Mouse (Mus musculus): ENCODE data around the gene Ptpn18. TPM values are rescaled to one million over a fixed set of nuclear protein-coding genes. Genes with fewer than 3 reads are reported as not detected.
"Not testable (repeated sequence)": the region's sequence is repeated elsewhere in the genome, so short reads cannot be mapped to it uniquely, and the experiment has no call there.

Ptpn18 gene
- polyA plus RNA-seq, 1 experiment from 2014 or later, result 18.2 TPM

DNA sequence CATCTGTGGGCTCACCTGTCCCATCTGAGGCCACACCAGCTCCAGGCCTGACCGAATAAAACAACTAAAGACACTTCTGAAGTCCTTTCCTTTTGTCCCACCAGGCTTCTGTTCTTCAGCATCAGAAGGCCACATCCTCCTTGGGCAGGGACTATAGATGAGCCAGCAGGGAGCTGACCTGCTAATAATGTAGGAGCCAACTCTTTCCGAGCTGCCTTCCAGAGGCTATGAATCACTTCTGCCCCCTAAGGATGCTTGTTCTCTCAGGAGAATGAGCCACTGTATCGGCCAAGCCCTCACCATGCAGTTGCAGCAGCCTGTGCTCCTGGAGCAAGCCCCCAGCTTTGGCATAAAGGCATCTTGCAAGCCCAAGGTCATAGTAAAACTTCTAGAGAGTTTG lies 43.4 kb downstream of the Ptpn18 start:
- no peaks in the 10 kb centered on the region for H3K9me3 ChIP-seq (replicated peaks)
- 47% methylated on average over 3 of the region's 3 CpGs for WGBS
- H3K27ac ChIP-seq, result no peak overlapping the region
- no peak overlapping the region for H3K4me3 ChIP-seq (replicated peaks)
- no peaks in the 10 kb centered on the region for H3K36me3 ChIP-seq
- no peak overlapping the region for H3K4me2 ChIP-seq
- ATAC-seq (replicated peaks; ENCODE audit: low FRiP score), result no peak
- H3K9ac ChIP-seq, result no peak overlapping the region
- 0 out of 2 replicates have a peak, but pooled peaks cover 3% of the 10 kb centered on the region for H3K4me1 ChIP-seq
- H3K27me3 ChIP-seq, result no peaks in the 10 kb centered on the region

DNA sequence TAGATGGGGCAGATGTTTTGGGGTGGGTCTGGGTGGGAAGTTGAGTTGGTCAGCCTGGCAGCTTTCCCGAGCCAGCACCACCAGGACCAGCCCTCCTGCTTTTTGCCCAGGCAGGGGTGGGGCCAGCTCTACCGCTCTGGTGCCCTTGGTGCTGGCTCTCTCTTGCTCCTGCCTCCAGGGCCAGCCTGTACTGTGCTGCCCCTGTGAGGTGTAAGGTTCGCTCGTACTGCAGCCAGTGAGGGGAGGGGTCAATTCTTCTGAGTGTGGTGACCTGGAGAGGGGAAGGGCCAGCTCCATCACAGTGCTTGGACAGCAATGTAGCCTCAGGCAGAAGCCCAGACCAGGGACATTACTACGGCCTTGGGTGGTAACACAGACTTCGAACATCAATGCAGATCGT lies 45.7 kb downstream of the Ptpn18 start:
- no peaks in the 10 kb centered on the region for H3K9me3 ChIP-seq (replicated peaks)
- peak; percentile 73 for ATAC-seq (replicated peaks; ENCODE audit: low FRiP score)
- H3K4me2 ChIP-seq, result no peak overlapping the region
- no peak overlapping the region for H3K9ac ChIP-seq
- H3K4me3 ChIP-seq (replicated peaks), result no peak overlapping the region
- 44% methylated on average over 7 of the region's 7 CpGs for WGBS
- H3K36me3 ChIP-seq, result no peaks in the 10 kb centered on the region
- no peak overlapping the region for H3K27ac ChIP-seq
- H3K4me1 ChIP-seq, result peaks cover 7% of the 10 kb centered on the region; the same call in 1 of the 2 replicates
- no peaks in the 10 kb centered on the region for H3K27me3 ChIP-seq

DNA sequence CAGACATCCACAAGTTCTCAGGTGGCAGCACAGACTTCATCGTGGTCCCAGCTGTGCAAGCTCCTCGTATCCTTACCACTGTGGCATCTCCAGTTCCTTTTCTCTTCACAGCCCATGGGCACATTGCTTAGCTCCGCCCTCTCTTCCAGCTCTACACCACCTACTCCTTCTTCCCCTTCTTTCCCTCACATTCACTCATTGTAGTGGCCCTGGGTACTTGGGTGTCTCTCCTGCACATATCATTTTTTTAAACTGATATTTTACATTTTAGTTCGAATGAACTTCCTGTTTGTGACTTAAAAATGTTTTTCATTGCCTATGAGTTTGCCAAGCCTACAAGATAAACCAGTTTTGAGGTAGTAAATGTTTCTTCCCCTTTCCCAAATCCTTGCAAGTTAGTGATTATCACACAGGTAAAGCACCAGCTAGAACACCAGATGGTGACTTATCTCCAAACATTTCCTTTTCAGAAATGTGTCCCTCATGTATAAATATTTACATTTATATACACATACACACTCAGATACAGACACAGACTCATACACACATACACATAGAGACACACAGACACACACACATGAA lies 46.5 kb downstream of the Ptpn18 start:
- H3K4me1 ChIP-seq, result peaks cover 12% of the 10 kb centered on the region; the same call in 1 of the 2 replicates
- no peak for ATAC-seq (replicated peaks; ENCODE audit: low FRiP score)

DNA sequence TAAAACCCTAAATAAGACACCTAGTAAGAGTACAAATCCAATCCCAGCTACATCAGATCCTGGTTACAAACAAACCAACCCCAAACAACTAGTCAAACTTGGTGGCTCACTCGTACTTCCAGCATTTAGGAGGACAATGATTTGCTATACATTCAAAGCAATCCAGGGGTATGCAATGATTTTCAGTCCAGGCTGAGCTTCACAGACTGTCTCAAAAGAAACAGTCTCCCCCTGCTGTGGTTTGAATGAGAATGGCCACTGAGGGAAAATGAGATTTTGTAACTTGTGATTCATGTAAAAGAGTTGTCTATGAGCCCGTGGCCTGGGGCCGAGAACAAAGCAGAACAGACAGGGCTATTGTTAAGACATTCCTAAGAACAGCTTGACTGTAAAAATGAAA lies 48.4 kb downstream of the Ptpn18 start:
- ATAC-seq (replicated peaks; ENCODE audit: low FRiP score), result no peak
- Histone ChIP-seq H3K36me3 (no peaks in the 10 kb centered on the region), H3K4me2 (no peak overlapping the region), H3K4me3 (replicated peaks) (no peak overlapping the region), H3K9ac (no peak overlapping the region), H3K9me3 (replicated peaks) (no peaks in the 10 kb centered on the region), H3K4me1 (peaks cover 13% of the 10 kb centered on the region; the same call in 1 of the 2 replicates), H3K27me3 (no peaks in the 10 kb centered on the region), H3K27ac (no peak overlapping the region)
- WGBS, result 82% methylated on average over 3 of the region's 3 CpGs

More for the DNA sequence above, 46.5 kb downstream of the Ptpn18 start:
- Histone ChIP-seq H3K27me3 (no peaks in the 10 kb centered on the region), H3K9me3 (replicated peaks) (no peaks in the 10 kb centered on the region), H3K4me3 (replicated peaks) (no peak overlapping the region), H3K36me3 (no peaks in the 10 kb centered on the region), H3K4me2 (no peak overlapping the region), H3K9ac (no peak overlapping the region), H3K27ac (no peak overlapping the region)
- 69% methylated on average over 4 of the region's 4 CpGs for WGBS

DNA sequence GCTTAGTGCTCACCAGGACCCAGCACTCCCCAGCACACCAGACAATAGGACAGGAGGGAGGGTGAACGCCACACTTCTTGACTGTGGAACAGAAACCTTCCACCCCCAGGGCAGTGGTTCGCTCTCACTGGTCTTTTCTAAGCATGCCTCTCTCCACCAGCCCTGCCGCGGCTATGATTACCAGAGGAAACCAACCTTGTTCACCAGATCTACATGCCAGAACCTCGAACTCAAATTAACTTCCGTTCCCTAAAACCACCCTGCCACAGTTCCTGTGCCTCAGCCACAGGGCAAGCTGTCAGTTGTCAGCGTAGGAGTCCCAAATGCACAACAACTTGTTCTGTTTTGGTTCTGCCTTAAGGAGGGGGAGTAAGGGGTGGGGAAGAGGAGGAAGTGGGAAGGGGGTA lies 51.0 kb downstream of the Ptpn18 start:
- WGBS, result 3% methylated on average over 7 of the region's 7 CpGs

DNA sequence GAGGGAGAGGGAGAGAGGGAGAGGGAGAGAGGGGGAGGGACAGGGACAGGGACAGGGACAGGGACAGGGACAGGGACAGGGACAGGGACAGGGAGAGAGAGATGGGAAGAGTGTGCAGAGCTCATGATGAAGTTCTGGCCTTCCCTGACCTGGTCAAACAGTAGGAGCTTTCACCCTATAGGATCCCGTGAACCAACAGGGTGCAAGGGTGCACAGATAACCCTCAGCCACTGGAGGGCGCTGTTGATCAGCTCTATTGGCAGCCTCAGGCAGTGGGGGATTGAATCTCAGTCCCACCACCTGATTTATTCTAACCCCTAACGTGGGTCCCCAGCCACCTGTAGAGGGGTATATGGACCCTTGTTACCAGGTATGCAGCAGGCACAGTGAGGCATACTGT lies 51.5 kb downstream of the Ptpn18 start:
- Histone ChIP-seq H3K4me3 (replicated peaks) (no peak overlapping the region), H3K4me1 (peaks cover 10% of the 10 kb centered on the region; the same call in 1 of the 2 replicates), H3K27ac (no peak overlapping the region), H3K4me2 (no peak overlapping the region), H3K36me3 (no peaks in the 10 kb centered on the region), H3K9ac (no peak overlapping the region), H3K27me3 (no peaks in the 10 kb centered on the region), H3K9me3 (replicated peaks) (no peaks in the 10 kb centered on the region)
- ATAC-seq (replicated peaks; ENCODE audit: low FRiP score), result peak; percentile 68; the same call in 1 of the 2 replicates
- 4% methylated on average over 3 of the region's 3 CpGs for WGBS

More for the DNA sequence above, 51.0 kb downstream of the Ptpn18 start:
- ATAC-seq (replicated peaks; ENCODE audit: low FRiP score), result peak; percentile 54
- Histone ChIP-seq H3K4me3 (replicated peaks) (no peak overlapping the region), H3K4me2 (peak overlapping the region; percentile 43), H3K36me3 (no peaks in the 10 kb centered on the region), H3K4me1 (peaks cover 10% of the 10 kb centered on the region; the same call in 1 of the 2 replicates), H3K27me3 (no peaks in the 10 kb centered on the region), H3K27ac (no peak overlapping the region), H3K9me3 (replicated peaks) (no peaks in the 10 kb centered on the region), H3K9ac (no peak overlapping the region)

DNA sequence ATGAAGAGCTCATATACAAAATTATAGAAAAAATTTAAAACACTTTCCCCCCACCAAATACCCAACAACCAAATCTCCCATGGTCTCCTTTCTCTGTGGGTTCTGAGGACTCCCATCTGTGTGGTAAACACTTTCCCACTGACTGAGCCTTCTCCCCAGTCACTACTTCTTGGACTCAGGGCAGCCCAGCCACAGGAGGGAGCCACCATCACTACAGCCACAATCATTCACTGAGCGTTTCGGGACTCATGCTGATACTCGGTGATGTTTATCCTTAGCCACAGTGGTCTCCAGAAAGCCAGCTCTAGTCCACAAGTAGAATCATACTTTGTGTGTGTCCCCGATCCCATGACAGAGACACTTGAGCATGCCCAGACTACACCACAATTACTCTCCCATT lies 53.5 kb downstream of the Ptpn18 start:
- no peaks in the 10 kb centered on the region for H3K36me3 ChIP-seq
- H3K9ac ChIP-seq, result no peak overlapping the region
- WGBS, result 82% methylated on average over 4 of the region's 4 CpGs
- peaks cover 10% of the 10 kb centered on the region; the same call in 1 of the 2 replicates for H3K4me1 ChIP-seq
- no peak for ATAC-seq (replicated peaks; ENCODE audit: low FRiP score)
- no peak overlapping the region for H3K4me3 ChIP-seq (replicated peaks)
- no peak overlapping the region for H3K27ac ChIP-seq
- H3K9me3 ChIP-seq (replicated peaks), result no peaks in the 10 kb centered on the region
- H3K27me3 ChIP-seq, result no peaks in the 10 kb centered on the region
- no peak overlapping the region for H3K4me2 ChIP-seq

DNA sequence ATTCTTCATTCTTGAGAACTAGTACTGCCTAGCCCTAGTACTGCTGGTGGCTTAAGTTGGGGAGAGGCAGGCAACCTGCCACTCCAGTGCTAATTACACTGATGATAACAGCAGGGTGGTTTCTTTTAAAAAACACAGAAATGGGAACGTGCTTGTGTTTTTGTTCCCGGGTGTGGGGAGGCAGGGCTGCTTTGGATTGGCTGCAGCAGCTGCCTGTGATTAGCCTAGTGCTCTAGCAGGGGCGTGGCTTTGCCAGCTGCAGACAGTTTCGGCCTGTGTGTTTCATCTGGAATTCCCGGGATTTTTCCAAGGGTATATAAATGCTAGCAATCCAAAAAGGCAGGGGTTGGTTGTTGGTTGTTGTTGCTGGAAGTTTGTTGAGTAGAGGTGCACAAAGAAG lies 57.0 kb downstream of the Ptpn18 start:
- Histone ChIP-seq H3K4me3 (replicated peaks) (no peak overlapping the region), H3K9me3 (replicated peaks) (no peaks in the 10 kb centered on the region), H3K4me2 (no peak overlapping the region), H3K27me3 (no peaks in the 10 kb centered on the region), H3K4me1 (no peaks in the 10 kb centered on the region), H3K36me3 (no peaks in the 10 kb centered on the region), H3K27ac (no peak overlapping the region), H3K9ac (no peak overlapping the region)
- ATAC-seq (replicated peaks; ENCODE audit: low FRiP score), result no peak
- WGBS, result 27% methylated on average over 5 of the region's 5 CpGs

DNA sequence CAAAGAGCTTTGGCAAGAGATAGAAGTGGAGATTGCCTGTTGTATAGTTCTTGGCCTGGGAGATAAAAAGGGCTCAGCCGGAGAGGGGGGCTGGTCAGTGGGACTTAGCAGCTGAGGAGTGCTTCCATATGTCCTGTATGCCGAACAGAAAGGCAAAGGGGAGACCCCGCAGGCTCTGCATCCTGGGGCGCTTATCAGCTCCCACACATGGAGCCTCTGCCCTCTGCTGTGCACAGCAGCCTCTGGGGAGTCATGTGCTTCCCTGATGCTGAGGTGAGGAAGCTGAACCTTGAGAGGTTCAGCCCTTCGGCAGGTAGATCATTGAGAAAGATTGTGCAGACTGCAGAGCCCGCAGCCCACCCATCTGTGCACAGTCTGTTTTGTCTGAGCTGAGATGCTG lies 57.7 kb downstream of the Ptpn18 start:
- not testable (repeated sequence) for H3K27me3 ChIP-seq; H3K4me1 ChIP-seq; H3K27ac ChIP-seq; H3K4me3 ChIP-seq (replicated peaks); ATAC-seq (replicated peaks; ENCODE audit: low FRiP score); H3K4me2 ChIP-seq; H3K9me3 ChIP-seq (replicated peaks); H3K9ac ChIP-seq; H3K36me3 ChIP-seq
- 52% methylated on average over 6 of the region's 6 CpGs for WGBS

DNA sequence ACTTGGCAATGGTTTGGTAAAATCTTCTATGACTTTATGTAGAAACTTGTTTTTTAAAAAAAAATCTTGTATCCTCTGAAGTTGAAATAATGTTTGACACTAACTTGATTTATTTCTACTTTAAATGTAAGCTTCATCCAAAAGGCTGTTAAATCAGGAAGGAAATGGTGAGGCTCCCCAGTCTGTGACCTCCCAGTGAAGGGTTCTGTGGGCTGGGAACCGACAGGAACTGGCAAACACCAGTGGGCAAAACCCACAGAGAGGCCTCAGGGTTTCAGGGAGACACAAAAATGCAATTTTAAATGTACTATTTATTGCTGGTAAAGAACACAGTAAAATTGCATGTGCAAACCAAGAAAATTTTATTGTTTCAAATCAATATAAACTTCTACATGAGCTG lies 58.2 kb downstream of the Ptpn18 start:
- not testable (repeated sequence) for ATAC-seq (replicated peaks; ENCODE audit: low FRiP score); H3K27me3 ChIP-seq; H3K9me3 ChIP-seq (replicated peaks); H3K9ac ChIP-seq; H3K4me3 ChIP-seq (replicated peaks); H3K27ac ChIP-seq; H3K4me1 ChIP-seq; H3K36me3 ChIP-seq; H3K4me2 ChIP-seq
- 42% methylated on average over 1 of the region's 1 CpGs for WGBS

DNA sequence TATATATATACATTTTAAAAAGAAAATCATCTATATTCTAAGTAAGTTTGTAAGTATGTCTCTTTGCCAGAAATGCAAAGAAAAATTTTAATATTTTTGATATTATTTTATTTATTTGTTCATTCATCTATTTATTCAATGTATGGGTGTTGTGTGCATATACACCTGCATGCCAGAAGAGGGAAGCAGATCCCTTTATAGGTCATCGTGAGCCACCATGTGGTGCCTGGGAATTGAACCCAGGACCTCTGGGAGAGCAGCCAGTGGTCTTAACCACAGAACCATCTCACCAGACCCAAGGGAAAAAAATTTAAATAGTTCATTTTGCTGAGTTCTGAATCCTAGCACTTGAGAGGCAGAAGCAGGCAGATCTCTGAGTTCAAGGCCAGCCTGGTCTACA lies 58.7 kb downstream of the Ptpn18 start:
- WGBS, result 73% methylated on average over 1 of the region's 1 CpGs
- no peaks in the 10 kb centered on the region for H3K27me3 ChIP-seq
- H3K9ac ChIP-seq, result no peak overlapping the region
- H3K36me3 ChIP-seq, result no peaks in the 10 kb centered on the region
- H3K4me3 ChIP-seq (replicated peaks), result no peak overlapping the region
- no peak overlapping the region for H3K27ac ChIP-seq
- ATAC-seq (replicated peaks; ENCODE audit: low FRiP score), result no peak
- no peaks in the 10 kb centered on the region for H3K9me3 ChIP-seq (replicated peaks)
- H3K4me1 ChIP-seq, result no peaks in the 10 kb centered on the region
- no peak overlapping the region for H3K4me2 ChIP-seq

DNA sequence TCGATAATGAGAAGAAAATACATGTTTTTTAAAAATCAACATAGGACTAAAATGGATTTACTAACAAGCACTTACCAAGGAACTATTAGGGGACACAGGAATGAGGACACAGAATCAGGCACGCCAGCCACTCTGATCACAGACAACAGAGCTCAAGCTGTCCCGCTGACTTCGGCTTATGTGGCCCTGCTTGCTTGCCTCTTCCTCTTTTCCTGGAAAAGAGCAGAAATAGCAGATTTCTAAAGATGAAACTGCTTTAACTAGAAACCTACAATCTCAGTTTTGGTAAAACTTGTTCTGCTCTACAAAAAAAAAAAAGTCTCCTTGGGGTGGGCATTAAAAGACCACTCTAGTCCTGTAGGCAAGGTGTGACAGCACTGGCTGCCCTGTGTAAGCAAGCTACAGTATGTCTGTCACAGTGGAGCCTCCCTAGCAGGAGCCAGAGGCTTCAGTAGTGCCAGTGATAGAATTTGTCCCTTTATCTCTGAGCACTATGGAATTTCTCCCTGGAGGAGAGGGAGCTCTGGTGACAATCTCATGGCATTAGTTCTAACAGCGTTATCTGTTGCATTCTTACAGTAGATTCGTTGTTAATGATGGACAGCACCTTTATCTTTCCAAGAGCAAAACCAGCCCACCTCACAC lies 62.8 kb downstream of the Ptpn18 start:
- ATAC-seq (replicated peaks; ENCODE audit: low FRiP score), result no peak
- Histone ChIP-seq H3K27me3 (no peaks in the 10 kb centered on the region), H3K4me1 (no peaks in the 10 kb centered on the region), H3K4me3 (replicated peaks) (no peak overlapping the region), H3K9ac (no peak overlapping the region), H3K4me2 (no peak overlapping the region), H3K36me3 (no peaks in the 10 kb centered on the region), H3K27ac (no peak overlapping the region), H3K9me3 (replicated peaks) (no peaks in the 10 kb centered on the region)
- WGBS, result 86% methylated on average over 6 of the region's 6 CpGs

DNA sequence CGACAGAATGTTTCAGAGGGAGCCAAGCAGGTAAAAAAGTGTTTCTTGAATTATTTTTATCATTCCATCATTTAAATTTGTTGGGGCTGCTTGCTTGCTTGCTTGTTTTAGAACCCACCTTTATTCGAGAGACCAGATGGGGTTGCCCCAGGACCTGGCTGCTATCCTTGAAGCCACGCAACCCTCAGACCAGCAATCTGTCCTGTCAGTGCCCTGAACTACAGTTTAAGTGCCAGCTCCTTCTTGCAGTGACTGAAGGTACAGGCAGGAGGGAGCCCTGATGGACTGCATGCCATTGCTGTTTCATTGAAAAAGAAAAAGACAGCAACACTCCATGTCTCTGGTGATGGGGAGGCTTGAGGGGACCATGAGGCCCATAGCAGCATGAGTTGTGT lies 63.3 kb downstream of the Ptpn18 start:
- Histone ChIP-seq H3K27me3 (no peaks in the 10 kb centered on the region), H3K4me3 (replicated peaks) (no peak overlapping the region), H3K36me3 (no peaks in the 10 kb centered on the region), H3K27ac (no peak overlapping the region), H3K9me3 (replicated peaks) (no peaks in the 10 kb centered on the region), H3K4me1 (no peaks in the 10 kb centered on the region), H3K9ac (no peak overlapping the region), H3K4me2 (no peak overlapping the region)
- ATAC-seq (replicated peaks; ENCODE audit: low FRiP score), result no peak
- WGBS, result 80% methylated on average over 3 of the region's 3 CpGs

Measured in kidney, embryonic 15.5 days (tissue).